Comparison of ENCODE assay signal across 28 mouse cellular contexts in the genomic region with DNA sequence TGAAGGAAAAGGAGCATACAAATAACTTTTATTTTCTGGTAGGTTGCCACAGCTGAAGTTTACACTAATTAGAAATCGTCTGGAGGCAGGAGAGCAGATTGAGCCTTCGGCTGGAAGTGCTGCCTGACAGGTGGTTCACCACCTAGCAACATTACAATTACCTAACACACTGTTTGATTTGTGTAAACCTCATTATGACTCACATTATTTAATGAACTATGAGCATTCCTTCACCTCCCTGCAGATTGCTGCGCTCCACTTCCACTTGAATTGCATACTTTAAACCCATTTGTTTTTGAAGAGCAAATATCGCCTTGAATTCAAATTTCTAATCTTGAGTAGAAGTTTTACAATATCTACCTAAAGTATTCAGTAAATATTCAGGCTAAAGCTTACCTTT.
DNase-seq lines count a peak whose midpoint lies in the region; ATAC-seq and TF ChIP-seq lines count a peak whose summit lies in the region.
"Had no signal": no experiment of that assay in that cellular context is flagged by ENCODE, and none has a peak within 500 bp of the region (broad histone marks: within the 10 kb centered on the region; RNA-seq: fewer than 3 reads in every experiment).

No protein-coding gene starts in this region.

- H3K9me3 ChIP-seq in forebrain, embryonic 13.5 days (replicated peaks): no peaks in the 10 kb centered on the region
- H3K9me3 ChIP-seq in forebrain, embryonic 12.5 days: no peaks in the 10 kb centered on the region
- H3K9me3 ChIP-seq in midbrain, postnatal 0 days (ENCODE audit: low read length): no peaks in the 10 kb centered on the region
- H3K9me3 ChIP-seq in midbrain, embryonic 16.5 days (replicated peaks; ENCODE audit: control insufficient read depth, low read length, poor library complexity, severe bottlenecking): no peaks in the 10 kb centered on the region
- H3K9me3 ChIP-seq: embryonic facial prominence, embryonic 10.5 days; embryonic facial prominence, embryonic 15.5 days; kidney, embryonic 15.5 days; limb, embryonic 15.5 days; liver, embryonic 13.5 days; neural tube, embryonic 13.5 days; stomach, embryonic 15.5 days had no signal

- no peaks in the 10 kb centered on the region for H3K36me3 ChIP-seq in forebrain, embryonic 13.5 days (ENCODE audit: poor library complexity, severe bottlenecking)
- H3K36me3 ChIP-seq in forebrain, embryonic 12.5 days (replicated peaks): no peaks in the 10 kb centered on the region
- no peaks in the 10 kb centered on the region for H3K36me3 ChIP-seq in midbrain, postnatal 0 days (ENCODE audit: insufficient read depth, low read length)
- no peaks in the 10 kb centered on the region for H3K36me3 ChIP-seq in midbrain, embryonic 16.5 days (ENCODE audit: control insufficient read depth, insufficient read depth, low read length)
- H3K36me3 ChIP-seq: embryonic facial prominence, embryonic 10.5 days; embryonic facial prominence, embryonic 15.5 days; kidney, embryonic 15.5 days; limb, embryonic 15.5 days; liver, embryonic 13.5 days; neural tube, embryonic 13.5 days; stomach, embryonic 15.5 days had no signal

- no peaks in the 10 kb centered on the region for H3K4me1 ChIP-seq in forebrain, embryonic 13.5 days
- no peaks in the 10 kb centered on the region for H3K4me1 ChIP-seq in forebrain, embryonic 12.5 days
- no peaks in the 10 kb centered on the region for H3K4me1 ChIP-seq in midbrain, postnatal 0 days (ENCODE audit: insufficient read depth, low read length)
- no peaks in the 10 kb centered on the region for H3K4me1 ChIP-seq in midbrain, embryonic 16.5 days (ENCODE audit: control insufficient read depth, insufficient read depth, low read length)
- H3K4me1 ChIP-seq: embryonic facial prominence, embryonic 10.5 days; embryonic facial prominence, embryonic 15.5 days; kidney, embryonic 15.5 days; limb, embryonic 15.5 days; liver, embryonic 13.5 days; neural tube, embryonic 13.5 days; stomach, embryonic 15.5 days had no signal

- peak; percentile 61; the same call in 1 of the 2 replicates for ATAC-seq in forebrain, embryonic 13.5 days
- ATAC-seq in forebrain, embryonic 12.5 days (ENCODE audit: low FRiP score): no peak
- ATAC-seq in midbrain, postnatal 0 days (ENCODE audit: low FRiP score): no peak
- no peak for ATAC-seq in midbrain, embryonic 16.5 days

- H3K4me2 ChIP-seq in forebrain, embryonic 13.5 days: no peak overlapping the region
- no peak overlapping the region for H3K4me2 ChIP-seq in forebrain, embryonic 12.5 days
- H3K4me2 ChIP-seq in midbrain, postnatal 0 days (ENCODE audit: low read depth, low read length, poor library complexity, severe bottlenecking): no peak overlapping the region
- no peak overlapping the region for H3K4me2 ChIP-seq in midbrain, embryonic 16.5 days (ENCODE audit: low read length)
- H3K4me2 ChIP-seq: embryonic facial prominence, embryonic 15.5 days; heart, embryonic 11.5 days; hindbrain, embryonic 14.5 days; kidney, embryonic 15.5 days; limb, embryonic 15.5 days; liver, embryonic 13.5 days; midbrain, embryonic 11.5 days; neural tube, embryonic 13.5 days; stomach, embryonic 15.5 days had no signal

- no peak overlapping the region for H3K4me3 ChIP-seq in forebrain, embryonic 13.5 days
- no peak overlapping the region for H3K4me3 ChIP-seq in forebrain, embryonic 12.5 days (replicated peaks)
- no peak overlapping the region for H3K4me3 ChIP-seq in midbrain, postnatal 0 days (ENCODE audit: low read depth, low read length)
- H3K4me3 ChIP-seq in midbrain, embryonic 16.5 days (ENCODE audit: low read depth, low read length): no peak overlapping the region
- H3K4me3 ChIP-seq: embryonic facial prominence, embryonic 10.5 days; embryonic facial prominence, embryonic 15.5 days; gastrocnemius, adult 2 months; kidney, embryonic 15.5 days; layer of hippocampus, adult 2 months; limb, embryonic 15.5 days; liver, embryonic 13.5 days; neural tube, embryonic 13.5 days; stomach, embryonic 15.5 days had no signal

- no peak overlapping the region for H3K9ac ChIP-seq in forebrain, embryonic 13.5 days
- H3K9ac ChIP-seq in forebrain, embryonic 12.5 days: no peak overlapping the region
- H3K9ac ChIP-seq in midbrain, postnatal 0 days (replicated peaks; ENCODE audit: low read length, poor library complexity, severe bottlenecking): no peak overlapping the region
- H3K9ac ChIP-seq in midbrain, embryonic 16.5 days (ENCODE audit: low read depth, low read length): no peak overlapping the region
- H3K9ac ChIP-seq: embryonic facial prominence, embryonic 15.5 days; hindbrain, embryonic 14.5 days; kidney, embryonic 15.5 days; limb, embryonic 15.5 days; liver, embryonic 13.5 days; neural tube, embryonic 13.5 days; stomach, embryonic 15.5 days had no signal

- no peaks in the 10 kb centered on the region for H3K27me3 ChIP-seq in forebrain, embryonic 13.5 days
- no peaks in the 10 kb centered on the region for H3K27me3 ChIP-seq in forebrain, embryonic 12.5 days
- no peaks in the 10 kb centered on the region for H3K27me3 ChIP-seq in midbrain, postnatal 0 days (ENCODE audit: insufficient read depth, low read length)
- H3K27me3 ChIP-seq in midbrain, embryonic 16.5 days (ENCODE audit: control insufficient read depth, insufficient read depth, low read depth, low read length): no peaks in the 10 kb centered on the region
- H3K27me3 ChIP-seq: embryonic facial prominence, embryonic 15.5 days; kidney, embryonic 15.5 days; limb, embryonic 15.5 days; liver, embryonic 13.5 days; neural tube, embryonic 13.5 days; stomach, embryonic 15.5 days had no signal

- no peak for TF ChIP-seq CTCF in midbrain, postnatal 0 days (IDR thresholded peaks at IDR 0.05)

- H3K27ac ChIP-seq in forebrain, embryonic 13.5 days: no peak overlapping the region
- H3K27ac ChIP-seq in forebrain, embryonic 12.5 days: no peak overlapping the region
- no peak overlapping the region for H3K27ac ChIP-seq in midbrain, postnatal 0 days (ENCODE audit: low read depth, low read length)
- no peak overlapping the region for H3K27ac ChIP-seq in midbrain, embryonic 16.5 days (ENCODE audit: low read length)
- H3K27ac ChIP-seq: embryonic facial prominence, embryonic 10.5 days; embryonic facial prominence, embryonic 15.5 days; gastrocnemius, adult 2 months; hindbrain, embryonic 14.5 days; kidney, embryonic 15.5 days; layer of hippocampus, adult 2 months; limb, embryonic 15.5 days; liver, embryonic 13.5 days; neural tube, embryonic 13.5 days; stomach, embryonic 15.5 days had no signal

- 45% methylated on average over 4 of the region's 4 CpGs for WGBS in forebrain, embryonic 13.5 days
- WGBS in forebrain, embryonic 12.5 days: 54% methylated on average over 4 of the region's 4 CpGs
- 81% methylated on average over 4 of the region's 4 CpGs for WGBS in midbrain, postnatal 0 days
- WGBS in midbrain, embryonic 16.5 days: 81% methylated on average over 4 of the region's 4 CpGs

- DNase-seq in layer of hippocampus, adult 9-11 months: peak; percentile 3
- DNase-seq in layer of hippocampus, adult 11-12 months (ENCODE audit: low spot score): no peak
- peak; percentile 26 for DNase-seq in midbrain, postnatal 0 days (ENCODE audit: low spot score)
- no peak for DNase-seq in spleen, postnatal 4 days (ENCODE audit: low spot score in 2 of 2)
- DNase-seq: adrenal gland, postnatal 14 days; cerebellum, adult 18-20 months; gastrocnemius, adult 2 months; gastrocnemius, postnatal 36 days; heart, adult 18-20 months; heart, postnatal 36 days; kidney, adult 18-20 months; kidney, postnatal 25 days; left cerebral cortex, postnatal 4 days; liver, embryonic 13.5 days; right cerebral cortex, postnatal 14 days had no signal

Comparison
In these comparisons a context has a peak if more than half of its experiments do, and no peak if none do; other contexts are left out.
1. DNase-seq: peak in layer of hippocampus, adult 9-11 months (single experiment) and midbrain, postnatal 0 days (single experiment); none in layer of hippocampus, adult 11-12 months (single experiment) and spleen, postnatal 4 days (0 of 2).